Mouse (Mus musculus) adrenal gland (tissue): ENCODE measurements around the gene Akap8.

Source experiments
- intact Hi-C: fragments of 180-260 bp; cut with DNase I; formaldehyde crosslinking; loops from one replicate; pipeline ENCODE4 v1.15.1; 2025

Gene Akap8

GRCm38 (mm10) chr17:32349851-32350381 lies 28.9 kb upstream of the Akap8 start:
- intact Hi-C loops = loop anchor here (2.0 to 5.0 kb wide), 3 partner anchors 37 to 142 kb away; partner anchors contain the start of gene Wiz

DNA sequence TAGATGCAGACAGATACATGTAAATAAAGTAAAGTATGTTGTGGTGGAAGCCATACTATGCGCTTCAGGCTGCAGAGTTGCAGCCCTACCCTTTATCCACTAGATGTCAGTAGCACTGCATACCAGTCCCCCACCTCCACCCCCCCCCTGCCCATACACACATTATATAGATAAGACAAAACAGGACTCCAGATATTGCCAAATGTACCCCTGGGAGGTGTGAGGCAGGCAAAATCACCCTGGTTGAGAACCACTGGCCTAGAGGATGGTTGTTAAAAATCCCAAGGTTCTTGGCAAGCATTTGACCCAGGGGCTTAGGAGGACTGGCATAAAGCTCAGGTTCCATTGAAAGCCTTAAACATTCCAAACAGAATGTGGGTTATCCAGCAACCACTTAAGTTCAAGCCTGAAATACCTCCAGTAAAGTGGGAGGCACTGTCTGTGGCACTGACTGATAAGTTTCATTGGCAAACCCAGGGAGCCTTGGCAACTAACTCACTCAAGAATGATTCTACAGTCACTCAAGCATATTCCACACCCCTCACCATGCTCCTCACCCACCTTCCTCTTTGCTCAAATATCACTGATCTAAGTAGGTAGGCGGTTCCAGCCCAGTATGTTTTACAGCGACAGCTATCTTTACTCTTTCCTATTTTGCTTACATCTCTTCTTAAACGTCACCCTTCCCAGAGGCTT lies 28.1 kb upstream of the Akap8 start:
- intact Hi-C loops = loop anchor here (2.0 to 5.0 kb wide), 2 partner anchors 84 to 143 kb away; no protein-coding TSS in a partner anchor

- intact Hi-C loops = loop anchor here (2.0 to 5.0 kb wide), 2 partner anchors 84 to 144 kb away; no protein-coding TSS in a partner anchor
Measured at GRCm38 (mm10) chr17:32348406-32348805, 27.4 kb upstream of the Akap8 start.

DNA sequence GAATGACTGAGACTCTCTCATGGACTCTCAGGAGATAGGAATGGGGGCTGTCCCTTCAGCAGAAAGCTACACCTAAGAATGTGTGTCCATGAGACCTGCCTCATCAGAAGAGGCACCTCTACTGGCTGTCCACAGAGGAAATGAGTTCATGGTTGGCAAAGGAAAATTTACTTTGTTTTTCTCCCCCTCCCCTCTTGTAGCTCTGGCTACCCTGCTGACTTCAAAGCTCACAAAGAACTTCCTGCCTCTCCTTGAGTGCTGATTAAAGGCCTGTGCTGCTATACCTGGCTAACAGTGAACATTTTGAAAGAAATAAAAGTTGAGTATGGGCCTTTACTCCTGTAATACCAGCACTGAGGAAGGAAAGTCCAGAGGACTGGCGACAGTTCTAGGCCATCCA lies 20.1 kb upstream of the Akap8 start:
- intact Hi-C loops = no loop called here

DNA sequence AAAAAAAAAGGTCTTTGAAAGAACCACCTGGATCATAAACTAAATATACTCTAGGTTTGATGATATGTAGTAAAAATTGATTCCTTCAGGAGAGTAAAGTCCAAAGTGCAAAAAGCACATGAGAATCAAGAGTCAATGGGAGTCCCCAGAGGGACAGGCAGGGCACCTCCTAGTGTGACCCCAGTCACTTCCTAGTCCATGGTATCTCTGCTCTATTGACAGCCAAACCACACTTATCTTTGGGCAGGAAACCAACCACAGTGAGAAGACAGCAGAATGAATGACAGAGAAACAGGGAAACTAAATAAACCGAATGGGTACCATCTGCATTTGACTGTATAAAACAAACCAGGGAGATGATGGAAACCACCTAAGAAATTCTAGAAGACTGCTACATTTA lies 19.1 kb upstream of the Akap8 start:
- intact Hi-C loops = no loop called here

GRCm38 (mm10) chr17:32335869-32336268 lies 14.8 kb upstream of the Akap8 start:
- intact Hi-C loops = no loop called here

DNA sequence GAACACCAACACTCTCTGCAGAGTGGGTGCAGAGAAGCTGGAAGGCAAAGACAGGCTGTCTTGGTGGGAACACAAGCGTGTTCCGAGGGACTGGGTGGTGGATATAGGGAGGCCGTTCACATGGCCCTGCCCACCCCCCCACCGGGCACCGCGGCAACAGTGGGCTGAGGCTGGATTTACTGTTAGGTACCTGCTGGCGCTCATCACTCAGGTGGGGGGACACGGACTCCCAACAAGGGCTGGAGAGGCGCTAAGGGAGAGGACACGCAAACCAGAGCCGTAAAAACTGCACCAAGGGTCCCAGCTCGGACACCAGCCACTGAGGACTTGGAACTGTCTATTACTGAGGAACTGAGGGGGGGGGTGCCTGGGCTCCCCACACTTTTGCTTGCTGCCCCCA lies 13.9 kb upstream of the Akap8 start:
- intact Hi-C loops = no loop called here

- intact Hi-C loops = no loop called here
Measured at GRCm38 (mm10) chr17:32333675-32334303, 12.8 kb upstream of the Akap8 start.

GRCm38 (mm10) chr17:32327501-32327900 lies 6.5 kb upstream of the Akap8 start:
- intact Hi-C loops = no loop called here

DNA sequence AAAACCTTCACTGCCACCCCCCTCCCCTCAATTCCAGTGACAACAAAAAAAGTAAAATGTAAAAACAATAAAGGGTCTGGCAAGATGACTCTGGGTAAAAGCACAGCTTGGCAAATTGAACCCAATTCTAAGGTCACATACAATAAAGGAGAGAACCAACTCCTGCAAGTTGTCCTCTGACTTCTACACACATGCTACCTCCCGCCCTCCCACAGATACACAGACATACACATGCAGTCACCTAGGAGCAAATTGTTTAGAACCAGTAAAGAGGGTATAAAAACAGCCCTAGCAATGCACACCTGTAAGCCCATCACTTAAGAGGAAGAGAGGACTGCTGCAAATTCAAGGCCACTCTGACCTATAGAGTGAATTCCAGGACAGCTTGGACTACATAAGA lies 1.8 kb upstream of the Akap8 start:
- intact Hi-C loops = no loop called here

DNA sequence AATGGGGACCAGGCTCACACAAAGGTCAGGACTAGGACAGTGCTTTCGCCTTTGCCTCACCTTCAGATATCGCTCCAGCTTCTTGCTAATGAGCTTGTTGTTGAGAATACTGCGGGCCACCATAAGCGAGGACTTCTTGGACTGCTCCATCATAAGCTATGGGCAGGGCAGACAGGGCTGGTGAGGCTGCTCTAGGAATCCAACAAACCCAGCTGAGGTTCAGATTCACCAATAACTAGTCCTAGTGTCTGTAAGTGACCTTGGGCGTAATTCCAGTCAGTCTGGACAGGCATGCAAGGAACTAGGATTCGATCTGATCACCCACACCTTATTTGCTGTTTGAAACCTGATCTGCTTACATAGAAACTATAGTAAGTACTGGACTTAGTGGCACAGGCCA lies 798 bp upstream of the Akap8 start:
- intact Hi-C loops = no loop called here

GRCm38 (mm10) chr17:32321390-32321734 lies 324 bp upstream of the Akap8 start:
- intact Hi-C loops = no loop called here

- intact Hi-C loops = no loop called here
Measured at GRCm38 (mm10) chr17:32319950-32320349, 1.1 kb downstream of the Akap8 start.

- intact Hi-C loops = no loop called here
Measured at GRCm38 (mm10) chr17:32317708-32318107, 3.3 kb downstream of the Akap8 start.

- intact Hi-C loops = no loop called here
Measured at GRCm38 (mm10) chr17:32317032-32317431, 4.0 kb downstream of the Akap8 start.

GRCm38 (mm10) chr17:32315560-32315959 lies 5.5 kb downstream of the Akap8 start:
- intact Hi-C loops = no loop called here

- intact Hi-C loops = no loop called here
Measured at GRCm38 (mm10) chr17:32313892-32314291, 7.1 kb downstream of the Akap8 start.

- intact Hi-C loops = no loop called here
Measured at GRCm38 (mm10) chr17:32312801-32313200, 8.2 kb downstream of the Akap8 start.

GRCm38 (mm10) chr17:32307963-32308362 lies 13.1 kb downstream of the Akap8 start:
- intact Hi-C loops = no loop called here

- intact Hi-C loops = loop anchor here (5.0 kb wide), 1 partner anchor 76 kb away; no protein-coding TSS in a partner anchor
Measured at GRCm38 (mm10) chr17:32298125-32298524, 22.9 kb downstream of the Akap8 start.

- intact Hi-C loops = loop anchor here (5.0 kb wide), 1 partner anchor 74 kb away; no protein-coding TSS in a partner anchor
Measured at GRCm38 (mm10) chr17:32295901-32296300, 25.1 kb downstream of the Akap8 start.

DNA sequence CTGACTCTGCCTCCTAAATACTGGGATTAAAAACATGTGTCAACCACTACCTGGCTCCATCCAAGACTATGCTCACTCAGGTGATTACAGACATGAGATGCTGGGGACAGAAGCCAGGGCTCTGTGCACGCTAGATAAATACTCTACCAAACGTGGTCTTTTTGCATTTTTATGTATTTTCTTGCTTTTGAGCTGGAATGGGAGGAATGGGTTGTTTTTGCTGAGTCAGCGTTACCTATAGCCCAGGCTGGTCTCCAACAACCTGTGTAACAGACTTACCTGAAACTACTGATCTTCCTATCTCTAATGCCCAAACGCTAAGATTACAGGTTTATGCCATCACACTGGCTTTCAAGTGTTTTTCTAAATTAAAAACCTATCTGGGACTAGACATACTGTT lies 25.9 kb downstream of the Akap8 start:
- intact Hi-C loops = loop anchor here (5.0 kb wide), 1 partner anchor 73 kb away; no protein-coding TSS in a partner anchor
